Mouse (Mus musculus) WW6 (cell line): ENCODE results near the gene Tceal7.
"Not testable (repeated sequence)": the region's sequence is repeated elsewhere in the genome, so short reads cannot be mapped to it uniquely, and the experiment has no call there.

Experiments
- DNase-seq: peaks from one replicate; pipeline ENCODE4 v3.0.0-alpha.2; 2013; ENCODE audit warnings: low read depth, low spot score

The Tceal7 gene

GRCm38 (mm10) chrX:136214729-136215677, at the start of gene Tceal7, which contains the start of gene Bex1:
Gene Tceal7 (plus strand): TSS chrX:136214779.
Gene Bex1 (minus strand): TSS chrX:136215513.
- DNase-seq: not testable (repeated sequence)

- DNase-seq: no peak
Measured at GRCm38 (mm10) chrX:136170625-136171024, 44.0 kb upstream of the Tceal7 start.

- no peak for DNase-seq
Measured at GRCm38 (mm10) chrX:136171189-136172117, 43.1 kb upstream of the Tceal7 start.

GRCm38 (mm10) chrX:136172118-136172551, 42.4 kb upstream of the Tceal7 start, which contains the start of gene Tceal8:
Gene Tceal8 (minus strand): TSS chrX:136172342.
- DNase-seq: peak; percentile 75

- DNase-seq: no peak
Measured at GRCm38 (mm10) chrX:136172786-136173185, 41.8 kb upstream of the Tceal7 start.

- DNase-seq: no peak
Measured at GRCm38 (mm10) chrX:136180897-136181553, 33.6 kb upstream of the Tceal7 start.

- DNase-seq: no peak
Measured at GRCm38 (mm10) chrX:136183107-136183506, 31.5 kb upstream of the Tceal7 start.

- no peak for DNase-seq
Measured at GRCm38 (mm10) chrX:136195193-136195944, 19.2 kb upstream of the Tceal7 start.

GRCm38 (mm10) chrX:136196873-136197272, 17.7 kb upstream of the Tceal7 start:
- DNase-seq: no peak

- no peak for DNase-seq
Measured at GRCm38 (mm10) chrX:136203257-136203656, 11.3 kb upstream of the Tceal7 start.

- DNase-seq: no peak
Measured at GRCm38 (mm10) chrX:136203664-136204066, 10.9 kb upstream of the Tceal7 start, which contains the start of gene Tceal5. Gene Tceal5 (minus strand): TSS chrX:136203876.

- DNase-seq: no peak
Measured at GRCm38 (mm10) chrX:136204406-136204805, 10.2 kb upstream of the Tceal7 start.

- no peak for DNase-seq
Measured at GRCm38 (mm10) chrX:136213396-136213795, 1.2 kb upstream of the Tceal7 start.

- DNase-seq: no peak
Measured at GRCm38 (mm10) chrX:136216303-136216702, 1.7 kb downstream of the Tceal7 start.

- DNase-seq: no peak
Measured at GRCm38 (mm10) chrX:136223714-136224113, 9.1 kb downstream of the Tceal7 start.

GRCm38 (mm10) chrX:136227768-136228167, 13.2 kb downstream of the Tceal7 start:
- DNase-seq: no peak

GRCm38 (mm10) chrX:136238118-136238517, 23.5 kb downstream of the Tceal7 start:
- DNase-seq: no peak

- no peak for DNase-seq
Measured at GRCm38 (mm10) chrX:136243181-136243580, 28.6 kb downstream of the Tceal7 start.

GRCm38 (mm10) chrX:136244574-136245229, 30.1 kb downstream of the Tceal7 start, which contains the start of gene Tceal9:
Gene Tceal9 (plus strand): TSS chrX:136245079.
- no peak for DNase-seq

GRCm38 (mm10) chrX:136245521-136246071, 31.0 kb downstream of the Tceal7 start:
- no peak for DNase-seq
